Mouse (Mus musculus): Measurements from ENCODE around the gene 9030612E09Rik.

Gene 9030612E09Rik

DNA sequence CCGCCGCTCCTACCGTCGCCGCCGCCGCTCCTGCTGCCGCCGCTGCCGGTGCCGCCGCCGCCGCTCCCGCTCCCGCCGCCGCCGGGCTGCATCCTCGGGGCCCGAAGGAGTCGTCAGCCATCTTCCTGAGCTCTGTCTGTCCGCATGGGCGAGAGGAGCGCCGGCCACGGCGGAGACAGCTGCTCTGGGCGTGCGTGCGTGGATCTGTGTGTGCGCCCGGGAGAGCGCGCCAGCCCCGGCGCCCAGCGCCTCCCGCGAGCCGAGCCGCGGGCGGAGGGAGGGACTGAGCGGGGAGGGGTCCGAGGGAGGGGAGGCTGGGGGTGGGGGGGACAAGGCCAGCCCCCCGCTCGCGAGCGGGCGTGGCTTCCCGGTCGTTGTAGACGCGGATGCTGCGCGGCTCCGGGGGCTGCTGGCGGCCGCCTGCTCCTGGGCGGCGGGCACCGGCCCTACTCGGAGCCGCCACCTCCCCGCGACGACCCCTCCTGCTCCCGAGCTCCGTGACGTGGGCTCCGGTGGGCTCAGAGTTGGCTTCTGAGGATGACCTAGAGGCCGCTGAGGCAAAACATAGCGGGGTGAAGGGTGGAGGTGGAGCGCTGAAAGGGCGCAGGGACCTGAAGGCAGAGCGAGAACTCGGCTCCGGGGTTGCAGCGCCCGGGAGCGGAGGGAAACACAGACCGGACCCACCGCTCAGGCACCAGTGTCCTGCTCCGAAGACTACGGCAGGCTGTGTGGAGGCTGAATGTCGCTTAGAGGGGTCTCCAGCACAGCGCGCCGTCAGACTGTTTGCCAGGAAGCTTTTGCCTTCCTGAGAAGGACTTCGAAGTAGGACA lies at the start of gene 9030612E09Rik, which contains the start of gene Sobp:
Gene 9030612E09Rik (plus strand): TSS at position 379 of the 830 bp plus-strand sequence.
Gene Sobp (minus strand): TSS at position 205 of the 830 bp plus-strand sequence.
- DNase-seq: no peak

- DNase-seq: no peak
Measured at GRCm38 (mm10) chr10:43128750-43129149, 45.8 kb upstream of the 9030612E09Rik start.

- DNase-seq: no peak
Measured at GRCm38 (mm10) chr10:43134027-43134426, 40.5 kb upstream of the 9030612E09Rik start.

GRCm38 (mm10) chr10:43143173-43143572 lies 31.3 kb upstream of the 9030612E09Rik start:
- DNase-seq: no peak

DNA sequence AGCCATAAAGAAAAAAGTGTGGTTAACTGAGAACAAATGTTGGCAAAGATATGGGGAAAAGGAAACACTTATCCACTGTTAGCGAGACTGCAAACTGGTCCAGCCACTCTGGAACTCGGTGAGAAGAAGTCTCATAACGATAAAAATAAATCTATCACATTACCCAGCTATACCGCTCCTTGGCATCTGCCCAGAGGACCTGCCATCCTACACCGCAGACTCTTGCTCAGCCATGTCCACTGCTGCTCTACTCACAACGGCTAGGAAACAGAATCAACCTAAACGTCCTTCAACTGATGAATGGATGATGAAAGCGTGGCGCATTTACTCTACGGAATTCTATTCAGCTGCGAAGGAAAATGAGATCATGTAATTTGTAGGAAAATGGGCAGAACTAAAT lies 26.0 kb upstream of the 9030612E09Rik start:
- DNase-seq: no peak

DNA sequence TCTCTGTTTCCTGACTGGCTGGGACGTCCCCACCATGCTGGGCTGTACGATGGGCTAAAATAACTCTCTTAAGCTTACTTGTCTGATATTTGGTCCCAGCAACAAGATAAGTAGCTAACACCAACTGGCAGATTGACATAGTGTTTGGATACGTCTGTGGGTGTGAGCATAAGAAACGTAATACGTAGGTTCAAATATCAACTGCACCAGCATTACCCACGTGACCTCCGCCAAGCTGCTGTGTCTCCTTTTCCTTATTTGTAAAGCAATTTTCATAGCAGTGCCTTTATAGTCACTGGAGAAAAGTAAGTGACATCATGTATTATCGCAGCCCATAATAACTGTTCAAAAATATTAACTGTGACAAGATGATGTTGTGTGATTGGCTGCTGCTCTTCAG lies 21.9 kb upstream of the 9030612E09Rik start:
- no peak for DNase-seq

- peak; percentile 30 for DNase-seq
Measured at GRCm38 (mm10) chr10:43155046-43155560, 19.4 kb upstream of the 9030612E09Rik start.

- no peak for DNase-seq
Measured at GRCm38 (mm10) chr10:43158917-43159316, 15.6 kb upstream of the 9030612E09Rik start.

- DNase-seq: no peak
Measured at GRCm38 (mm10) chr10:43159333-43159732, 15.2 kb upstream of the 9030612E09Rik start.

- DNase-seq: no peak
Measured at GRCm38 (mm10) chr10:43162318-43162717, 12.2 kb upstream of the 9030612E09Rik start.

DNA sequence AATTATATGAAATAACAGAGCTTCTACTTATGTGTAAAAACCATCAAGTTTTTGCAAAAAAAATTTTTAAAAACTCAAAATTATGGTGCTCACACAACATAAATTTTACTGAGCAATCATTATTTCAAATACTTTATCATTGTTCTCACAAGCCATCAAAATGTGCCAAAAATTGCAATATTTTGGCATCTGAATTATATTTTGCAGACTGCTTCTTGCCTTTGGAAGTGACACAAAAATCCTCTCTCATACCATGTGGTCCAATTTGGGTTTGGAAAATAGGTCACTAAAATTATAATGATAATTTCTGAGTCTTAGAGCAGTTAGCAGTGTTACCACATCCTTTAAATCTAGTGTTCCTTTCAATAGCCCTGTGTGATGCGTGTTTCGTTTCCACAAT lies 10.1 kb upstream of the 9030612E09Rik start:
- no peak for DNase-seq

DNA sequence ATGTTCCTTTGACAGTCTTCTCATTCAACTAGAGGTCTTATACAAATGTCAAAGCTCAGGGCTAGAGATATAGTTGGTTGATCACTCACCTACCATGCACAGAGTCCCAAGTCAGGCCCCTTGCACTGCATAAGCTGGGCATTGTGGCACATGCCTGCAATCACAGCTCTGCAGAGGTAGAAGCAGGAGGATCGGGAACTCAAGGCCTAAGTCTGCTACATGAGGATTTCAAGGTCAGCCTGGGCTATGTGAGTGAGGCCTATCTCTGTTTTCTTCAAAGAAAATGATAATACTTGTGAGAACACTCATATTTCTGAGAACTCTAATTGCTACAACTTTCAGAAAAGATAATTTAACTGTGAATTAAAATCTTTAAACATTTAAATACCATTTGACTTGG lies 8.4 kb upstream of the 9030612E09Rik start:
- DNase-seq: no peak

- DNase-seq: no peak
Measured at GRCm38 (mm10) chr10:43166817-43167216, 7.7 kb upstream of the 9030612E09Rik start.

- no peak for DNase-seq
Measured at GRCm38 (mm10) chr10:43168847-43169246, 5.7 kb upstream of the 9030612E09Rik start.

DNA sequence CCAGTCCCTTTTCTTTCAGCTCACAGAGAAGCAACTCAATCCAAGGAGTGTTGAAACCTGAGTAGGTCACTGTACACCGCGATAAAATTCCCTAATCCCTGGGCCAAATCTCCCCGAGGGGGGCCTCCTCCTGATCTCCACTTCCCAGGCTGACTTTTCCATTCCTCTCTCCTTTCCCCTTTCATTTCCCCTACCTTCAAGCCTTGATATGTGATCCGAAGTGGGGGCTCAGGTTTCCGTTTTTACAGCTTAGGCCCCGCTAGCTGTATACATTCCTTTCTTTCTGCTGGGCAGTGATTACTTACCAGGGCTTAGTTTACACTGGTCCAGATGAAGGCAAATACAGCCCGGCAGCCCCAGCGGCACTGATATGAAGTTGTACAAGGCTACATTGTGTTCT lies 3.4 kb upstream of the 9030612E09Rik start:
- no peak for DNase-seq

DNA sequence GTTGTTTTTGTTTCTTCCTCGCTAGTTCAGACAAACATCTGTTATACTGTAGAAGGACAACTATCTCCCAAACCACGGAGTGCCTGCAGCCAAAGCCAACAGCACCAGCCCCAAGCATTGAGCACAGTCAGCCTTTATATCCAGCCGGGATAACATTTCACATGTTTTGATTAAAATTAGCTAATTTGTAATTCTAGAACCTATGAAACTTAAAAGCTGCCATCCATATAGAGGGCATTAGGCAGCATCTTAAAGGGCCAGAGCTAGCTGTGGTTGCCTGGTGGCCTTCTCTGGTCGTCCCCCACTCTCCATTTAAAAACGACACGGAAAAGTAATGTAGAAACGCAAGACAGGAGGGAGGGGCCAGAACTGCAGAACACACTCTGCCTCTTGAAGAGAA lies 2.4 kb upstream of the 9030612E09Rik start:
- DNase-seq: no peak

GRCm38 (mm10) chr10:43172554-43172953 lies 1.9 kb upstream of the 9030612E09Rik start:
- no peak for DNase-seq

DNA sequence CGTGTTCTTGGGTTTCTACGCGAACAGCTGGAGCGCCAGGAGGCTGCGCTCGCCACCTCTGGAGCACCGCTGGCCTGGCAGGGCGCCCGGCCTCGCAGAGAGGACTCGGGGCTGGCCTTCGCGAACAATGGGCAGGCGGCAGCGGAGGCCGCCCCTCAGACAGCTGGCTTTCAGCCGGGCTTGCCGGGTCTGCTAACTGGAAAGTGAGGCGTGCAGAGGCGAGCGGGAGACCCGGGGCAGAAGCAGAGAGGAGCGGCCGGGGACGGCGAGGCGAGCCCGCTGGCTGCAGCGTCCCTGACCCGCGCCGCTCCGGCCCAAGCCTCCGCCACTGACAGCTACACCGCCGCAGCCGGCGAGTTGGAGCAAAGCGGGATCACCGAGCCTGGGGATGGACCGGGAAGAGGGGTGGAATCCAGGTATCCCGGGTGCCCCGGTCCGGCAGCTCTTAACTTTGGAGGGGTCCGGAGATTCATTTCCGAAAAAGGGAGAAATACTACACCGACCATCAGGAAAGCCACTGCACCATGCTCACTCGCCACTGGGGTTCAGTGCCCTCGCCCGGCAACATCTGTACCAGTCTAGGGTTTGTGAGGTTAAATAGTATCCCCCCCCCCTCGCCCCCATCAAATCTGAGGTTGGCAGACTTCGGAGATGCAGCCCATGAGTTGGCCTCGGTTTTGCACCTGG lies 1.2 kb upstream of the 9030612E09Rik start:
- DNase-seq: peak; percentile 27

DNA sequence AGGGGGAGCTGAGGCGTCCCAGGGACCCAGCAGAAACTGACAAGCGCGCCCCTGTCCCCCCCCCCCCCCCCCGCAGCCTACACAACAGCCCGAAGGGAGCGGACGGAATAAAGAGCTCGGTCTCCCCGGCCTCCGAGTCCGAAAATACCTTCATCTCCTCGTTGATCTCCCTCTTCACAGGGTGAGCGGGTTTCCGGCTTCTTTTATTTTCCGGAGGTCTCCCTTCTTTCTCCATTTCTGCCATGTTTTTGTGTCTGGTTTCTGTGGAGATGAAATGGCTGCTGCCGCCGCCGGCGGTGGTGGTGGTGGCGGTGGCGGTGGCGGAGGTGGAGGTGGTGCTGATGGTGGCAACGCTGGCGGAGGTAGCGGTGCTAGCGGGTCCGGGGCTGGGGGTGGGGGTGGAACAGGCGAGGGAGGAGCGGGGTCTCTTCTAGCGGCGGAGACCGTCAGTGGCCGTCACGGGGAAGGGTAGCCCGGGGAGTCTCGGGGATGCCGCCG lies 627 bp upstream of the 9030612E09Rik start:
- no peak for DNase-seq

- DNase-seq: no peak
Measured at GRCm38 (mm10) chr10:43175156-43175601, 675 bp downstream of the 9030612E09Rik start.

GRCm38 (mm10) chr10:43180313-43180912 lies 5.9 kb downstream of the 9030612E09Rik start:
- DNase-seq: no peak

DNA sequence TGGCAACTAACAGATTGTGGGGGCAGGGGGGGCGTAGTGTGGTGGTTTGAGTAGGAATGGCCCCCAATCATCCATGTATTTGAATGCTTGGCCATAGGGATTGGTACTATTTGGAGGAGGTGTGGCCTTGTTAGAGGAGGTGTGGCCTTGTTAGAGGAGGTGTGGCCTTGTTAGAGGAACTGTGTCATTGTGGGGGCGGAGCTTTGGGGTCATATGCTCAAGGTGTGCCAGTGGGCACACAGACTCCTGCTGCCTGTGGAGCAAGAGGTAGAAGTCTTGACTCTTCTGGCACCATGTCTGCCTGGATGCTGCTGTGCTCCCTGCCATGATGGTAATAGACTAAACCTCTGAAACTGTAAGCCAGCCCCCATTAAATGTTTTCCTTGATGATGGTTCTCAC lies 25.7 kb downstream of the 9030612E09Rik start:
- DNase-seq: no peak

GRCm38 (mm10) chr10:43203865-43204264 lies 29.4 kb downstream of the 9030612E09Rik start:
- DNase-seq: no peak
